Mouse (Mus musculus): ENCODE data around the gene Ppp1r11. TPM values are rescaled to one million over a fixed set of nuclear protein-coding genes. Genes with fewer than 3 reads are reported as not detected.
"Not testable (repeated sequence)": the region's sequence is repeated elsewhere in the genome, so short reads cannot be mapped to it uniquely, and the experiment has no call there.

Ppp1r11 gene
- total RNA-seq (2021) (100 to 1,000 TPM; 104 to 111 TPM), polyA plus RNA-seq (2012; rRNA removed) (21.4 and 23.1 TPM in 2 replicates)
- long read RNA-seq, transcript Ppp1r11-201 (3 exons, 1,599 nt): major isoform, 56 of 56 reads
- long read RNA-seq, partial matches to known transcripts: 0 of 56 reads
- long read RNA-seq, other reads (novel, unspliced or antisense): 0 of 56 reads

DNA sequence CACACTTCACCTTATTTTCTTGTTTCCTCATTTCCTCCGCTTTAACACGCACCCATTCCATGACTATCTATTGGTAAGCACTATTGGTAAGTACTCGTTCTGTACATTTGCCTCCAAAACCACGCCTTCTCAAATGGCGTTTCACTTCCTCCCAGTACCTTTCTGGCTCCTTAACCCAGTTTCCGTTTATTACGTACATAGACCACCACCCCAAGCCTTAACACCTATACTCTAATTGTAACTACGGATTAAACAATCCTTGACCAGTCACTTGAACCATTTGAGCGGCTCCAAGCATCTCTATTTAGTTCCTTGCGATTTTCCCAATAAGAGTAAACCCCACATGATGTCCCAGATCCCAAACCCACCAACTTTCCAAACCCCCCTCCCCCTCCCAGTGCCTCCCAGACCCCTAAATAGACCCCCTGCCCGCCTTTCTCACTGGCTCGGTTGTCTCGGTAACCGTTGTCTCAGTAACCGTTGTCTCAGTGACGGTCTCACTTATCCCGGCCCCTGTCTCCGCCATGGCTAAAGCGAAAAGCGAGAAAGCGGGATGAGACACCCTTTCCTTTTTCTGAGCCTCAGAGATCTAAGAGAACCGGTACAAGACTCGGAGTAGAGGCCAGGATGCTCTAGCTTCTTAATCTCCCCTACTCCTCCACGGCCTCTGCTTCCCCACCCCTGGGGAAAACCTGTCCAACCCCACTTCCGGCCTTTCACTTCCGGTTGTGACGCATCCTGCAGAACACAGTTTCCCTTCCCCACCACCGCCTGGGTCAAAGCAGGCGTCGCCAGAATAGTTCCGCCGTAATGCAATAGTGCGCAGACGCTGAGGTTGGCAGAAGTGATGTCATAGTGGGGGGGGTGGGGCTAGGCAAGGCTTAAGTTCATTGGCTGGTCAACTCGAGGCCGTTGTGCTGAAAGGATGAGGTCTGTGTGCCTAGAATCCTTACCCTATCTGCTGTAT is at the start of gene Ppp1r11:
TSS of gene Ppp1r11 (minus strand) at position 761 of the 967 bp plus-strand sequence.
- peak; percentile 97 for DNase-seq

DNA sequence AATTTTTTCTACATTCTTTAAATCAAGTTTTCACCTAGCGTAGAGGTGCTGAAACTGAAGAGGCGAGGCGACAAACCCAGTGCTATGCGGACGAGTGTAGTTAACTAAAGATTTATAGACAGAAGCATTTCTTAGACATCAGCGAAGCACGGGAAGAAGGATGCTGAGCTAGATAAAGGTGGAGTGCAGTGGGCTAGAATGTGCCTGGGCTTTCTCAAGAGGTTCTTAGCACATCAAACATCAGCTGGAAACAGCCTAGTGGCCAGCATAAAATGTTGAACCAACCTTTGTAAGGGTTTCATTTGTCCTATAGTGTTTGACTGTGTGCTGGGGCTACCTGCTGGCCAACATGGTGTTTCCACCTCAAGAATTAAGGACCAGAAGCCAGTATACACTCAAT is 49.3 kb upstream of the Ppp1r11 start, which contains the start of gene Zfp57:
TSS of gene Zfp57 (plus strand) at position 301 of the 400 bp plus-strand sequence.
- no peak for DNase-seq

GRCm38 (mm10) chr17:36998477-36998876 is 46.9 kb upstream of the Ppp1r11 start:
- DNase-seq: no peak

DNA sequence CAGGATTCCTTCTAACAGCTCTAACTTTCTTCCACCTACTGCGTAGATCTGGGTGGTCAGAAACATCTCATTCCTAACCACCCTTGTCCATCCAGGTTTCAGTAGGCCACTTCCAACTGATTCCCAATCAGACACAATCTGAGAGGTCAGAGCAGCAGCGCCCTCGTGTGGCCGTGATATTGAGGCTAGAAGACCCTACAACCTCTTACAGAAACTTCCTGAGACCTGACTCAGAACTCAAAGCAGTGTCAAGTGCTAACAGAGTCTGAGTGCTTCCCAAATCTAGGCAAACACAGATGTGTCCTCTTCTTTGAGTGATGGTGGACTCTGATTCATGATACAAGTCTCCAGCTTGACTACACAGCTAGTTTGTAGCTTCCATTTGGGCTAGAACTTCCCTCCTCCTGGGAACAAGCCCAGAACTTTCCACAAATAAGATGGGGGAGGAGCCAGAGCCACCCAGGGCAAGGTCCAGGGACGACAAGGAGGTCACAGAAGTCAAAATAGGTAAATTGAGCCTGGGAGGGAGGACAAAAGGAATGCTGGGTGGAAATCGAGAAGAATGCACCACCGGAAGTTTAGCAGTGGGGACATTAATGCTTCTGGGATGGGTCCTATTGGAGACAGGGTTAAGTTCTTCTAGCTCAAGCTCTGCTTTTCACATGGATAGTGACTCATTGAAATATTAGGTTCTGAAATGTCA is 45.6 kb upstream of the Ppp1r11 start:
- DNase-seq: peak; percentile 72

GRCm38 (mm10) chr17:36995448-36995847 is 43.9 kb upstream of the Ppp1r11 start:
- no peak for DNase-seq

GRCm38 (mm10) chr17:36994528-36994927 is 43.0 kb upstream of the Ppp1r11 start:
- no peak for DNase-seq

GRCm38 (mm10) chr17:36993770-36994325 is 42.3 kb upstream of the Ppp1r11 start:
- DNase-seq: no peak

- DNase-seq: no peak
Observed at GRCm38 (mm10) chr17:36992336-36993104, 41.0 kb upstream of the Ppp1r11 start.

DNA sequence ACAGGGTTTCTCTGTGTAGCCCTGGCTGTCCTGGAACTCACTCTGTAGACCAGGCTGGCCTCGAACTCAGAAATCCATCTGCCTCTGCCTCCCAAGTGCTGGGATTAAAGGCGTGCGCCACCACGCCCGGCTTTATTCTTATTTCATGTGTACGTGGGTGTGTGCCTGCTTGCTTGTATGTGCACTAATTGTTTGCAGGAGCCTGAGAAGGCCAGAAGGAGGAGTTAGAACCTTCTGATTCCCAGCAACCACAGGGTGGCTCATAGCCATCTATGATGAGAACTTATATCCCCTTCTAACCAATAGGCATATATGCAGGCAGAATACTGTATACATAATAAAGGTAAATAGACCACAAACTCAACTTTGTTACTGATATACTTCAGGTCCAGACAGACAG is 39.1 kb upstream of the Ppp1r11 start:
- not testable (repeated sequence) for DNase-seq

DNA sequence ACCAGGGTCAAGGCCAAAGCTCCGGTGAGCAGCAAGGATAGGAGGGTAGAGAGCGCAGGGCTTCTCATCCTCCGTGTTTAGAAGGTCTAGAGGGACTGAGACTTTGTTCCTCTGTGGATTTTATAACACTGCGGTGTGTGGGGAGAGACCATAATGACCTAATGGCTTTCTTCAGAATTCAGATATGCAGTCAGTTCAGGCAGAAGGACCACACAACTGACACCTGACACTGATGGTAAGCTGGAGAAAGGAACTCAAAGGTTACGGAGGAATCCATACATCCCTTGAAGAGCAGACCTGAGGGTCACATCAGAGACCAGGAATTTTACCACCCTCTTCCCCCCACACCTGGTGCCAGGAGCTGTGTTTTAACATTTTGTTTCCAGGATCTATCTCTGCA is 37.9 kb upstream of the Ppp1r11 start, which contains the start of gene H2-M5:
TSS of gene H2-M5 (minus strand) at position 101 of the 400 bp plus-strand sequence.
- no peak for DNase-seq

DNA sequence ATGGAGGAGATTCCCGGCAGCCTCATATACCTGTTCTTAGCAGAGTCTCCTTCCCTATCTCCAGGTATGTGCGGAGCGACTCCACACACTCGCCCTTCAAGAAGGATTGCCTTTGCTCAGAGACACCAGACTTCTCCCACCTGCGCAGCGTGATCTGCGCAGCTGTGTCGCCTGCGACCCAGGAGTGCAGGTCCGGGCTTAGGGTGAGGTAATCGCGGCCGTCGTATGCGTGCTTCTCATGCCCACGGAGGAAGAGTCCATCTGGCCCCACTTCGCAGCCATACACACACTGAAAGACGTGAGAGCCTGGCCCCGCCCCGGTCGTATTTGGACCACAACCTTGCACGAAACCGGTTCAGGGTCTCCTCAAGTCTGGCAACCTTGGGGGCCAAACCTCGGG is 36.9 kb upstream of the Ppp1r11 start:
- DNase-seq: no peak

GRCm38 (mm10) chr17:36982253-36983155 is 31.0 kb upstream of the Ppp1r11 start:
- no peak for DNase-seq

DNA sequence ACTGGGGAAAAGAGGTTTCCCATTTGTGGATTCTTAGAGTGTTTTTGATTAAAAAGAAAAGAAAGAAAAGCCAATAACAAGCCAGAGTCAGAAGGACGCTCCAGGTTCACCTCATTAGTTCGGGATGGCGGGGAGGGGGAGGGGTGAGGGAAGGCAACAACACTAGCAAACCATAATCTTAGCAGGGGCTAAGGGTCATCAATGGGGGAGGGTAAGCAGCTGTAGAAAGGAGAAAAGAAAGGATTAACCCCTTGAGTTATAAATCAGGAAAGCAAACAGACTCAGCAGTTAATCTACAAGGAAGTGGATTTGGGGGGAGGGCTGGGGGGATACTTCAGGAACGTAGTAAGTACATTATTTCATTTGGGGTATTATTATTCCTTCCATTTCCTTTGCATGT is 30.3 kb upstream of the Ppp1r11 start:
- no peak for DNase-seq

- DNase-seq: no peak
Observed at GRCm38 (mm10) chr17:36981221-36981813, 29.8 kb upstream of the Ppp1r11 start, which contains the start of gene 2410137M14Rik. TSS of gene 2410137M14Rik (minus strand) at chr17:36981237.

DNA sequence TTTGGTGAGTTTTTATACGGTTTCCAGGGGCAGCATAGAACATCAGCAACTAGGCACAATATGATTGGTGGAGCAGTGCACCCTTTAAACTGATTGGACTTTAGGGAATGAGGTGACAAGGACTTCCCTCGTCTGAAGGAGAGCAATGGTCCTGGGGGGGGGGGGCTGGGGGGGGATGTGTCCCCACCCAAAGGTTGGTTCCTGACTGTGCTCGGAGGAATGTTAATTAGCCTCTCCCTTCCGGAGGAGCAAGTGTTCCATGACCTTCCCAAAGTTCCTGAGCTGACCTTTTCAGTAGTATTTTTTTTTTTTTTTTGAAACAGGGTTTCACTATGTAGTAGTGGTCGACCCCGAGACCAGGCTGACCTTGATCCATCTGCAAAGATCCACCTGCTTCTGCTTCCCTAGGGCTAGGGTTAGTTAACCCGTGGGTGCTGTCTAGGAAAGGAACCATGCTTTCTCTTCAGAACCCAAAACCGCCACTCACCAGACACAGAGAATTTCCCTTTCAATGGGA is 21.8 kb upstream of the Ppp1r11 start:
- no peak for DNase-seq

DNA sequence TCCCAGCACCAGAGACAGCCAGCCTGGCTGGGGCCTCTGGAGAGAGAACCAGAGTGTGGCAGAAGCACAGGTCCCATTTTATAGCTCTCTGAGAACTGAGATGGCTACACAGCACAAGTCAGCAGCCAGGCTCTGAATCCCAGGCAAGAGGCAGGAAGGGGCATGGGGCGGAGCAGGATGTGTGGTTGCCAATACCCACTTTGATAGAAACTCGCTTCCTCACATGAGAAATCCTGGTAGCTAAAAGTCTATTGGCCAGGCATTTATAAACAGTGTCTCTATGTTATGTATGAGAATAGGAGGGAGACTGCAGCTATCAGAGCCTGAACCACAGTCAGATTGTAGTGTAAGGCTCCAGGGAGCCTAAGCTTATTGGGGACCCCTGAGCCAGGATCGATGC is 21.2 kb upstream of the Ppp1r11 start:
- DNase-seq: no peak

DNA sequence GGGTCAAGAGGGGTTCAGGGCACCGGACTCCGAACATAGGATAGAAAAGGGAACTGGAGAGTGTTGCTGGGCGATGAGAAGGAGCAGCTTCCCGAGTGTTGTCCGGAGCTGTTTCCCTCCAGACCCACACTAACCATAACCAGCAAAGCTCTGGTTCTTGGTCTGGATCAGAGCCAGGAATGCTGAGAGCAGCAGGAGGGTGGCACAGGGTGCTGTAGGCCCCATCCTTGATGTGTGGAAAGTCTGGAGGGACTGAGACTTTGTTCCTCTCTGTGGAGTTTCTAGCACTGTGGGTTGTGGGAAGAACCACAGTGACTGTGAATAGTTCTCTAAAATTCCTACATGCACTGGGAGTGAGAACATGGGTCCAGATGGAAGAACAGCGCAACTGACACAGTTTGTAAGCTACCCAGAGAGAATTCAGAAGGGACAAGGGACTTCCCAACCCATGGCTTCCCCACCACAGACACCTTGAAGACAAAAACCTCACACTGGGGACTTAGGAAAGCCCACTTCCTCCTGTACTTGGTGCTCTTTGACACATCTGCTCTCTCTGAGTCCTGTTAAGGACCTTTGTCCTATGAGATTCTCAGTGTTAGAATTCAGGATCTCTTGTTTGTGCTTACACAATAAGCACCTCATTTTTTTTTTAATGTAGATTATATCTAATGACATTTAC is 19.8 kb upstream of the Ppp1r11 start:
- DNase-seq: no peak

GRCm38 (mm10) chr17:36970316-36970890 is 18.9 kb upstream of the Ppp1r11 start:
- no peak for DNase-seq

- DNase-seq: no peak
Observed at GRCm38 (mm10) chr17:36966875-36967274, 15.3 kb upstream of the Ppp1r11 start.

Data from adrenal gland, adult 2 months (tissue).